Mouse (Mus musculus): ENCODE results near the gene Adamts4.
A peak's percentile ranks its signal among the peaks of the same experiment; 100 is the strongest.
"Not testable (repeated sequence)": the region's sequence is repeated elsewhere in the genome, so short reads cannot be mapped to it uniquely, and the experiment has no call there.

Adamts4 gene

DNA sequence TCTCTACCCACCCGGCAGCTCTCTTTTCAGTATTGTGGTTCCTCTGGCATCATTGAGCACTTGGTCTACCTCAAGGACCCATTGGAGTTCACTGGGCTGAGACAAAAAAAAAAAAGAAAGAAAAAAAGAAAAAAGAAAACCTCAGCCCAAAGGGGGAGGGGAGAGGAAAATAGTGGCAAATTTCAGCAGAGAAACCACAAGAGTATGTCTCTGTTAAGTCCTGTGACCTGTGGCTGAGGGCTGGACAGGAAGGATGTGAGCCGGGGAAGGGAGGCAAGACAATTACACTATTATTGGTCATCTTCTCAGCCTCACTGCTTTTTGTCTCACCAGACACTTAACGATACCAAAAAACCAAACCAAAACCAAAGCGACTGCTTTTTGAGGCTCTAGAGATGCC, 18.4 kb upstream of the Adamts4 start:
- DNase-seq (ENCODE audit: low spot score in 2 of 2), result no peak

DNA sequence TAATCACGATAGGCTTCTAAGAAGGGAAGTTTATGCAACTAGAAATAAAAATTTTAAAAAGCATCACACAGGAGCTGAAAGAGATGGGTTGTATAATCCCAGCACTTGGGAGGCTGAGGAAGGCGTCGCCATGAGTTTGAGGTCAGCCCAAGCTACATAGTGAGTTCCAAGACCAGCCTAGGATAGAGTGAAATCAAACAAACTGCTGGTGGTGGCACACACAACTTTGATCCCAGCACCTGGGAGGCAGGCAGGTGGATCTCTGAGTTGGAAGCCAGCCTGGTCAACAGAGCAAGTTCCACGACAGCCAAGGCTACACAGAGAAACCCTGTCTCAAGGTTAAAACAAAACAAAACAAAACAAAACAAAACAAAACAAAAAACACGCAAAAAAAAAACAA, 17.9 kb upstream of the Adamts4 start:
- no peak for DNase-seq (ENCODE audit: low spot score in 2 of 2)

DNA sequence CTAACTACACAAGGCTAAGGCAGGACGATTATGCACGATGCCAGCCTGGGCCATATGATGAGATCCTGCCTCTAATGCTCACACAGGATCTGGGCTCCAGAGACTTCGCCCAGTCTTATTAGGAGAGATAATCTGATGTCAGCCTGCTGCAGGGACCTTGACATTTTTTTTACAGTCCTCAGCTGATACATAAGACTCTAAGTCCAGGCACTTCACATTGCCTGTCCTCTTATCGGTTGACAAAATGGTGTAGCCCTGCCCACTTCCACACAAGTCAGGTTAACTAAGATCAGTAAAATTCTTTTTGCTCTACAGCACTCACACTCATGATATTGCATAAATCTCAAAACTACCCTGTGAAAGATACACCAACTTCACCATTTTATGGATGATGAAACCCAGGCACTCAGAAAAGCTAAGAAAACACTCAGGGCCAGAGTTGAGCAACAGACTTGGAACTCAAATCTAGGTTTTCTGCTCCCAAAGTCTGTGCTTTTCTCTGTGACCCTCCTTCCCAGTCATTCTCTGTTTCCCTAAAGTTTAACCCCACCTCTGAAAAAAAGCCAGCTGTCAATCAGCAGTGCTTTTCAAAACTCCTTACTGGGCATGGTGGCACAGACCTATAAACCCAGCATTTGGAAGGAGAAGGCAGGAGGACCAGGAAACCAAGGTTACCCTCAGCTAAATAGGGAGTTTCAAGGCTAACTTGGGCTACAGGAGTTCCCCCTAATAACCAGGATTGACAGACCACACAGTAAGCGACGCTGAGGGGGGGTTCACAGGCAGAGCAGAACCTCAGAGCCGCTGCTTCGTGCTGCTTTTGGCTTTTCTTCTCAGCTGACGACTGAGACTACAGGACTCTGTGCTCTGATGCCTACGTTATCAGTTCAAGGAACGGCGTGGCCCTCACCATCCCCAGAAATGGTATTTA, 17.2 kb upstream of the Adamts4 start:
- no peak for DNase-seq (ENCODE audit: low spot score in 2 of 2)

DNA sequence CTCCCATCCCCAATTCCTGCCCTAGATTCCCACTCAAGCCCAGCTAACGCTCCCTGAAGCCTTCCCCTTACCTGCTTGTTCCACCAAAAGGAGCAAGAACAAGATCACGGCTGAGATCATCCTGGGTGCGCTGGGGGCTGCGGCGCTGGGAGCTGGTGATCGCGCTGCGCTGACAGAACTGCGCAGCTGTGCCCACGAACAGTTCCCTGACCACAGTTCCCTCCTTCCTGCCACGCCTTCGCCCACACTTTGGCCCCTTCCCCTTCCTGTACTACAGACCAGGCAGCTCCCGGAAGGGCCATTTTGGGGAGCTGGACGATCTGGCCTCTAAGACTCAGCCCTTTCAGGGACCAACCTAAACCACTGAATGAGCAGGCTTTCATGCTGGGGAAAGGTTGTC, 16.1 kb upstream of the Adamts4 start, which contains the start of gene Fcer1g:
Gene Fcer1g (minus strand): TSS at position 240 of the 400 bp plus-strand sequence.
- no peak for DNase-seq (ENCODE audit: low spot score in 2 of 2)

DNA sequence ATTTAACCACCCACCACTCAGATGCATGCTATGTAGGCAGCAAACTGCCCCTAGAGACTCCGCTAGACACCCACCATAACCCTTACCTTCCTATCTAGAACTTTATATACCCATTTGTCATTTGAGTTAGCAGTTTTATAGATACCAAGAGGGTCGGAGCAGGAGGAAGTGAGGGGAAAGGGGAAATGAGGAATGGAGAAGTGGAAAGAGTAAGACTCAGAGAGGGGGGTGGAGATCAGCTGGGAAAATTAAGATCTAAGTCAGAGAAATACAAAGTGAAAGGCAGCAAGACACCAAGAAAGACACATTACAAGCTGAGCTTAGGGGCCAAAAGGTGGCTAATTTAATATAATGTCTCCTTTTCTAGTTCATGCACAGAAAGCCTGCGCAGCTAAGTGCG, 15.7 kb upstream of the Adamts4 start:
- no peak for DNase-seq (ENCODE audit: low spot score in 2 of 2)

GRCm38 (mm10) chr1:171235791-171236190, 14.4 kb upstream of the Adamts4 start:
- no peak for DNase-seq (ENCODE audit: low spot score in 2 of 2)

DNA sequence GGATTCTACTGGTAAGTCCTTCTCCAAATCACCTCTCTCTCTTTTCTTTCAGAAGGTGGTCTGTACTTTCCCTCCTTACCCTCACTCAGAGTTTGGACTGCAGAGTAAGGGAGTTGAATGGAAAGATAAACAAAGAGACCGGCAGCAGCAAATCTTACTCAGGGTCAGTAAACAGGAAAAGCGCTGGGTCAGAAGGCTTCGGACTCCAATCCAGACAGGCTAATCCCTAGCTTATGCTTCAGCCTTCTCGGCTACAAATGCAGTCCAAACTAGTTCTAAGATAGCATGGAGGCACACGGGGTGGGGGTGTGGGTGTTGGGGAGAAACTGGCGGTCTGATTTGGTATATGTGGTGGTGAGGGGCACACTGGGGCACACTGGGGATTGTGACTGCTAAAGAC, 12.8 kb upstream of the Adamts4 start:
- no peak for DNase-seq (ENCODE audit: low spot score in 2 of 2)

DNA sequence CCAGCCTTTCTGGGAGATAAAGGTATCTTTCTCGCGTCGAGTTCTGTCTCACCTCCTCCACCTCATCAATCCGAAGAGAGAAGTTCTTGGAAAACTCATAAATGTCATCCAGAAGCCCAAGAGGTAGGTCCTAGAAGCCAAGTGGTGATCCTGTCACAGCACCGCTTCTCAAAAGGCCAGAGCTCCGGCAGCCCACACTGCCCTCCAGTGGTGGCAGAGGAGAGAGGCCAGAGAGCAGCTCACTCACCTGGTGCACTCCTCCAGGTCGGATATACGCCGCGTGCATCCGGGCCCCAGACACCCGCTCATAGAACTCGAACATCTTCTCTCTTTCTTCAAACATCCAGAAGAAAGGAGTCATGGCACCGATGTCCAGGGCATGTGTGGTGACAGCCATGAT, 11.8 kb upstream of the Adamts4 start:
- DNase-seq (ENCODE audit: low spot score in 2 of 2), result no peak

DNA sequence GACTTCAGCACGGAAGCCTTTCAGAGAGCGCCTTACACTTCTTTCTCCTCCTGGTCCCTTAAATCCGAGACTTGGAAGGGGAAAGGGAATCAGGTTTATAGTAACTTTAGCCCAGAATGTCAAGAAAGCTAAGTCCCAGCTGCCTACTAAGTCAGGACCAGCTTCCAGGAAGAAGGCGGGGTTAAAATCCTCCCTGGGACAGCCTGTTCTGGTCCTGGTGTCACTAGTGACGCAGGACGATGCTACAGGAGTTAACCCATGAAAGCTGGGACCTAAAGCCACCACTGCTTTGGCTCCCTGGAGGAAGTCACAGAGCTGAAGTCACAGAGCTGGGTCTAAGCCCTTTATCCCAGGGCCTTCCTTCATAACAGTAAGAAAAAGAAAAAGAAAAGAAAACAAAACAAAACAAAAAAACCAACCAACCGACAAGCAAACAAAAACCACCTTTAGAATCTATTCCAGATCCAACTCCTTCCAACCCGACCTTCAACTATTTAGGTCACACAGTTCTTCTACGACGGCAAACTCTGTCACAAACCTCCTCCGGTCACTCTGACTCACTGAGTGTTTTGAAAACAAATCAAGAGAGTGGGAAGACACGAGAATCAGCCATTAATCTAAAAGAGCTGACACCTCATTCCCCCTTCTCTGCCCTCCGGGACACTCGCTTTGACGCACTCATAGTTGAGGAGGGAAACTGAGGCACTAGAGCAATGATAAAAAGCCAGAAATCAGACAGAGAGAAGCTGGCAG, 10.1 kb upstream of the Adamts4 start:
- peak; percentile 67 to 71 for DNase-seq (ENCODE audit: low spot score in 2 of 2)

- no peak for DNase-seq (ENCODE audit: low spot score in 2 of 2)
Measured at GRCm38 (mm10) chr1:171240911-171241310, 9.3 kb upstream of the Adamts4 start.

- DNase-seq (ENCODE audit: low spot score in 2 of 2), result not testable (repeated sequence)
Measured at GRCm38 (mm10) chr1:171241952-171242351, 8.3 kb upstream of the Adamts4 start.

GRCm38 (mm10) chr1:171245353-171245752, 4.9 kb upstream of the Adamts4 start:
- DNase-seq (ENCODE audit: low spot score in 2 of 2), result no peak

- peak; percentile 95 to 98 for DNase-seq (ENCODE audit: low spot score in 2 of 2)
Measured at GRCm38 (mm10) chr1:171246709-171247452, 3.3 kb upstream of the Adamts4 start.

DNA sequence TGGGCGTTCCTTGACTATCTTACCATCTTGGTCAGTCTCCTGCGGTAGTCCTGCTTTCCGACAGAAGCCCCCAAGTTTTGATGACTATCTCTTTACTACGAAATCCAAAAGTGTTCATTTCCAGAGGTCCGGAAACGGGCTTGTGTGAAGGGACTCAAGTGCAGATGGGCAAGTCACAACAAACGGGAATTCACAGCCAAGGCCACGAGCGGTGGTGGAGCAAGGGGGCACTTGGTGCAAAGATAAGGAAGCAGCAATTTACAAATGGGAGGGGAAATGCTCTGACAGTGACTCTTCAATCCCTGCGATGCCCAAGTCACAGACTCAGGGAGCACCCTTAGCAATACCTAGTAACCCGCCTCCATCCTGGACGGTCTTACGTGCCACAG, 2.8 kb upstream of the Adamts4 start:
- no peak for DNase-seq (ENCODE audit: low spot score in 2 of 2)

DNA sequence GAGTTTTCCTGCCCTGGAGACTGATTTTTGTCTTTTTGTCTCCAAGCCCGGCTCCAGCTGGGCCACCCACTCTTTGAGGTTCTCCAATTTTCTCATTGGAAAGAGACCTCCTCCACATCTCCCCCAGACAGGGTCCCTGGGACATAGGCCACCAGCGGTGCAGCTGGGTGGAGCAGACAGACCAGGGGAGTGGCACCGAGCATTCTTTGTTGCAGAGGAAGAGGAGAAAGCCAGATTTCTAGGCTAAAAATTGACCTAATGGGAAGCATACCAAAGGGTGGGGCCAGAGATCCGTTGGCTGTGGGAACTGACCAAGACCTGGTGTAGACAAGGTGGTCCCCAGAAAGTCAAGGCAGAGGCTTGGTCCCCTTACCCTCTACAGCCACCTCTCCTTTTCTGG, 2.3 kb upstream of the Adamts4 start:
- peak in 1 of 2 experiments; percentile 55 for DNase-seq (ENCODE audit: low spot score in 2 of 2)

DNA sequence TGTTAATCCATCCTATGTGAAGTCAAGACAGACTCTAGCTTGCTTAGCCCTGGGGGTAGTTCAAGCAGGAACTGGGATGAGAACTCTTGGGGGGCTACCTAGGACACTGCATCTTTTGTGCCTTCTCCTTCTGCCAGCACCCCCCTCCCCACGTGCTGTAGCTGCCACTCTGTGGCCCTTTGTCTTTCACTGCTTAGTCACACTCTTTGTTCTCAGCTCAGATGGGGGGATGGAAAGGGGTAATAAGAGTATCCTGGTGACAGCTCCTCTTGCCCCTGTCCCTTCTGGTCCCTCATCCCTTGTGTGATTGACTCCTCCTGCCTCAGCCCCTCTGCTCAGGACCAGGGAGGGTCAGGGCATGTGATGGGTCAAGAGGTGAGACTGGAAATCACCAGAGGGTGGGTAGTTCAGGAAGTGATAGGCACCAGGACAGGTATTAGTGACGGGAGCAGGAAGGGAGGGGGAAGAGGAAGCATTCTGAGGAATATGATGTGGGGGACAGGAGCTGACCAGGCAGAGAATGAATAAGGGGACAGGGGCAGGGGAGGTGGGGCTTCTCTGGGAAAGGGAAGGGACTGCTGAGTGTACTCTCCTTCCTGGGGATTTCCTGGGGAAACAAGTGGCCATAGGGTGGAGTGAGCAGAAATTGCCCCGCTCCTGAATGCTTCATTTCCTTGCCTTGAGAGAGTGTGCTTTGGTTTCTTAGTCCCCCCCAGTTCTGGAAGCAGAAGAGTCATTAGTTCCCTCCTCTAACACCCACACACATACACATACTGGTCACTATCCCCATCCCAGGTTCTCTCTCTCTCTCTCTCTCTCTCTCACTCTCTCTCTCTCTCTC, 1.6 kb upstream of the Adamts4 start:
- no peak for DNase-seq (ENCODE audit: low spot score in 2 of 2)

DNA sequence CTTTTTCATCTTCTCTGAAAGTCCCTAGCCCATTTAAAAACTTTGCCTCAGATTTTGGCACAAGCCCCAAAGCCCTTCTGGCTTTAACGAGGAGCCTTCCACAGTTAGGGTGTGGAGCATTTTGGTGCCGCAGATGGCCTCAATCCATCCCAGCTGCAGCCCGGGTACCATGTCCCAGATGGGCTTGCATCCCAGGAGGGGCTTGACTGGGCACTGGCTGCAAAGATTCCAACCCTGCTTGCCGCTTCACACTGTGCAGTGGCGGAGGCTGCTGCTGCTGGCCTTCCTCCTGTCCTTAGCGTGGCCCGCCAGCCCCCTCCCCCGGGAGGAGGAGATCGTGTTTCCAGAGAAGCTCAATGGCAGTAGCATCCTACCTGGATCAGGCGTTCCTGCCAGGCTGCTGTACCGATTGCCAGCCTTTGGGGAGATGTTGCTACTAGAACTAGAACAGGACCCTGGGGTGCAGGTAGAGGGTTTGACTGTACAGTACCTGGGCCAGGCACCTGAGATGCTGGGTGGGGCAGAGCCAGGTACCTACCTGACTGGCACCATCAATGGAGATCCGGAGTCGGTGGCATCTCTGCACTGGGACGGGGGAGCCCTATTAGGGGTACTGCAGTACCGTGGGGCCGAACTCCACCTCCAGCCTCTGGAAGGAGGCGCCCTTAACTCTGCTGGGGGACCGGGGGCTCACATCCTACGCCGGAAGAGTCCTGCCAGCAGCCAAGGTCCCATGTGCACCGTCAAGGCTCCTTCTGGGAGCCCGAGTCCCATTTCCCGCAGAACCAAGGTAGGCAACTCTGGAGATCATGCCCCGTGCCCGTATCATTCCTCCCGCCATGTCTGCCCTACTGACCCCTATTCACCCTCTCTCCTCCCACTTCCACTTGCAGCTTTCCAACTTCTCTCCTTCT, 716 bp downstream of the Adamts4 start, which contains the start of gene Ndufs2:
Gene Ndufs2 (minus strand): TSS at position 709 of the 914 bp plus-strand sequence.
- DNase-seq (ENCODE audit: low spot score in 2 of 2), result no peak

GRCm38 (mm10) chr1:171251594-171252324, 1.5 kb downstream of the Adamts4 start:
- no peak for DNase-seq (ENCODE audit: low spot score in 2 of 2)

GRCm38 (mm10) chr1:171252415-171252814, 2.2 kb downstream of the Adamts4 start:
- DNase-seq (ENCODE audit: low spot score in 2 of 2), result no peak
